Mouse (Mus musculus) kidney, postnatal 25 days (tissue): Measurements from ENCODE around the gene Cbr2.
A peak's percentile ranks its signal among the peaks of the same experiment; 100 is the strongest.
"Not testable (repeated sequence)": the region's sequence is repeated elsewhere in the genome, so short reads cannot be mapped to it uniquely, and the experiment has no call there.

ENCODE experiments used
- DNase-seq, 2 experiments: peaks; one replicate each; pipeline ENCODE4 v3.0.0; 2021; ENCODE audit warnings: mixed read lengths in 2 of 2

The Cbr2 gene

DNA sequence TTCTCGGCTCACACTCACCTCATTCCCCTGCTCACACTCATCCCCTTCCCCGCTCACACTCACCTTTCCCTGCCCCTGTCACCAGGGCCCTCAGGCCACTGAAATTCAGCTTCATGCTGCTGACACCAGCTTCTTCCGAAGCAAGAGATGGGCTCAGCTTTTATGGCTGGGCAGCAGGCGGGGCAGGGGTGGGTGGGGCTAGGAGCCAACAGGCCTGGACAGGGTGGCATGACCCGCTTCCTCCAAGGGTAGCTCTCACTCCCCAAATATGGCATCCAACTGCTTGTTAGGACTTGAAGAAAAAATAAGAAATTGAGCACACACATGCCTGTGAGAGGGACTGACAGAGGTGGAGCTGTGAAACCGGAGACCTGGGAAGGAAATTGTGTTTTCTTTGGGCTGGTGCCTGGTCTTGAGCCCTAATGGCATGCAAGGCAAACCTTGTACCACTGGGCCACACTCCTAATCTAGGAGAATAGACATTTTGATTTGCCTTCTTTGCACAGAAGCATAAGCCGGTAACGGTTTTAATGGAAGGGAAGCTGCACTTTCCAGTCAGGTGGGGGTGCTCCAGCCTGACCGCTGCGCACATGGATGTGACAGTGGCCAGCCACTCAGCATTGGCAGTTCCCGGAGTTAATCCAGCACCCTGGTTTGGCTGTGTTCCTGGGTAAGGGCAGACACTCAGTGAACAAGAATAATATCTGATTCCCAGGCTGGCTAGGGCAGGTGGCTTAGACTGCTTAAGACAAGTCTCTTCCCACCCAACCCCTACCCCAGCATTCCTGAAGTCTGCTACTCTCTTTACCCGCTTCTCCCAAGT is at the start of gene Cbr2:
Cbr2 (minus strand) TSS at position 257 of the 823 bp plus-strand sequence.
- peak; percentile 49 to 53 for DNase-seq

DNA sequence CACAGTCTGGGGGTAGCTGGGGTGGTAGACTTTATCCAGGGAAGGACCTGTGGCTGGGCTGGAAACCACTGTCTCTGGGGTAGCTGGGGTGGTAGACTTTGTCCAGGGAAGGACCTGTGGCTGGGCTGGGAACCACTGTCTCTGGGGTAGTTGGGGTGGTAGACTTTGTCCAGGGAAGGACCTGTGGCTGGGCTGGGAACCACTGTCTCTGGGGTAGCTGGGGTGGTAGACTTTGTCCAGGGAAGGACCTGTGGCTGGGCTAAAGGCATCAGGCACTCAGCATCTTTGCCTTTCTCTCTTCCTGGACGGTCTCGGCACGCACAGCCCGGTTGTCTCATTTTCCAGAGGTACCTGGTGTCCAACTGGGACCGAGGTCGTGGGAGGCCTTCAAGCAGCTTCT is 49.4 kb upstream of the Cbr2 start:
- DNase-seq = peak in 1 of 2 experiments; percentile 72

DNA sequence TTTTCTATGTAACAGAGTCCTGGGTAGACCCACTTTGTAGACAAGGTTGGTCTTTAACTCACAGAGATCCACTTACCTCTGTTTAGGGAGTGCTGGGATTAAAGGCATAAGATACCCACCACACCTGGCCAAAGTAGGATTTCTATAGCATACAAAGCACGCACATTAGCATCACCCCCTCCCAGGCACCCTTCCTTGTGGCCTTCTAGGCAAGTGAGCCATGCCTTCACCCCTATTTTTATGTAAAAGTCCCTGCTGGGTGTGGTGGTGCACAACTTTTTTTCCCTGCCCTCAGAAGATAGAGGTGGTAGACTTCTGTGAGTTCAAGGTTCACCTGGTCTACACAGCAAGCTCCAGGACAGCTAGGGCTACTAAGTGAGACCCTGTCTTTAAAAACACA is 48.0 kb upstream of the Cbr2 start:
- no peak for DNase-seq

DNA sequence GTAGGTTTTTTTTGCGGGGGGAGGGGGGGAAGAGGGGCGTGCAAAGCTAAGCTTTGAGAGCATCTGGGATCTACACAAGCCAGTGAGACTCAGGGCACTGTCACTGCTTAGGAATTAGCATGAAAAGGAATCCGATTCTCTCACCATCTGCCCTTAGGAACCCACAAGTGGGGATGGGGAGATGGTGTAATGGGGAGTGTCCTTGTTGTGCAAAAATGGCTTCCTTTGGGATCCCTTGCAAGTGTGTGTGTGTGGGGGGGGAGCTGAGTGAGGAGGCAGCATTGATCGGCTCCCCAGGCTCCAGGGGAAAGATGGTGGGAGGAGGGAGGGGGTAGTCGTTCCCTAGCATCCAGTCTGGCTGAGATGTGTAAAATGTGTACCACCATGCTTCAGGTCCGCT is 45.2 kb upstream of the Cbr2 start:
- DNase-seq = peak in 1 of 2 experiments; percentile 6

DNA sequence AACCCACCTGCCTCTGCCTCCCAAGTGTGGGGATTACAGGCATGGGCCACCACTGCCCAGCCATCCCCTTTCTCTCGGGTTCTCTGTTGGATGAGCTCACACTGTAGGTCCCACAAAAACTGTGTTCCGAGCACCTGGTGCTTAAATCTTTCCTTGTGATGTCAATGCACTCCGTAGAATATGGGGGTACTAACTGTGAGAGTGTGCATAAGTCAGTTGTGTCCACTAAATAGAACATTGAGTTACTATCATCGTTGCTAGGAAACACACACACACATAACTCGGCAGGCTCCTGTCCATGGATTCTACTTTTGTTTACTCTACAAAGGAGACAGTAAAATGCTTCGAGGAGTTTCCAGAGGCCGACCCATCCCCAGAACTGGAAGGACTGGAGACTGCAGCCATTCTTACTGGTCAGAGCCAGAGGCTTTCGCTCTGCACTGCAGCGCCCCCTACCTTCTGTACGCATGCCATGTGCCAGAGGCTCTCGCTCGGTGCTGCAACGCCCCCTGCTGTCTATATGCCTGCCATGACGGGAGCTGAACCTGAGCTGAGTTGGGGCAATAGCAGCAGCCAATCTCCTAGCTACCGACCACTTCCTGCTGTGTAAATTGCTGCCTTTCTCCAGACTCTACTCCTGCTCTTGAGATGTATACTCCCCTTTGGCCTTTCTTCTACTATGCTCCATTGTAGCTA is 44.0 kb upstream of the Cbr2 start:
- peak; percentile 94 to 98 for DNase-seq

DNA sequence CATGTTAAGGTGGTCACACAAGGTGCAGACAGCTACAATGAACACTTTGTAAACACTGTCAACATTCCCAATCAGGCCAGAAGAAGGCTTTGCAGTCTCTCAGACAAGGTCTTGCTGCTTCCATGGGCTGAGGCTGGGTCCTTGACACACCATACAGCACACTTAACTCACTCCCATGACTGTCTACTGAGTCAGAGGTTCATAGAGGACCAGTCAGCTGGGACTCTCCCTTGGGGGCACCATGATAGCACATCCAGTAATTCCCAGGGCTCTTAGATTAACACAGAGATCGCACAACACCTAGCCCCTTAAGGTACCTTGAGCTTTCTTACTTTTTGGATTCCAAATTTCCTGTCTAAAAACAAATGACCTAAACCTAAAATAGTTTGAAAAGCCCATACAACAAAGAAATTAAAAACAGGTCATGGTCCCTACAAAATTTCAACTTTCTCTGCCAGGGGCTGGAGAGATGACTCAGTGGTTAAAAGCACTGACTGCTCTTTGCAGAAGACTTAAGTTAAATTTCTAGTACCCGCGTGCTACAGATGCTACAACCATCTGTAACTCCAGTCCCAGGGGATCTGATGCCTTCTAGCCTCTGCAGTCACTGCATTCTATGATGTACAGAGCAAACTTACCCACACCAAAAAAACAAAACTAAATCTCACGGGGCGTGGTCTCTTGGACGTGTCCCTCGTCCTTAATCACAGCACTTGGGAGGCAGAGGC is 41.7 kb upstream of the Cbr2 start:
- peak in 1 of 2 experiments; percentile 3 for DNase-seq

DNA sequence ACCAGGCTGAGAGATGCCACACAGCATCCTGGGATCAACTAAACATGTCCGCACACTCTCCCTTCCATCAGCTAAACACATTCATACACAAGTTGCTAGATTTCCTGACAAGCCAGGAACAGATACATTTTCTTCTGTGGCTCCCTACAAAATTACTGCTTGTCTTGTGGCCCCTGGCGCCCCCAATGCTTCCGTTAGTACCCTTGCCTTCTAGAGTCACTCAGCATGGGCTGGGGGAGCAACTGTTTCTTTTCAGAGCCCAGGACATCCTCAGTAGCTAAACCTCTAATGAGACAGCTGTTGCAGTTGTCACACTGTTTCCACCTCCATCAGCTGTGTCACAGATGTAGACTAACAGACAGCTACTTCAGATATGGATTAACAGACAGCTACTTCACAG is 40.8 kb upstream of the Cbr2 start:
- peak in 1 of 2 experiments; percentile 22 for DNase-seq

DNA sequence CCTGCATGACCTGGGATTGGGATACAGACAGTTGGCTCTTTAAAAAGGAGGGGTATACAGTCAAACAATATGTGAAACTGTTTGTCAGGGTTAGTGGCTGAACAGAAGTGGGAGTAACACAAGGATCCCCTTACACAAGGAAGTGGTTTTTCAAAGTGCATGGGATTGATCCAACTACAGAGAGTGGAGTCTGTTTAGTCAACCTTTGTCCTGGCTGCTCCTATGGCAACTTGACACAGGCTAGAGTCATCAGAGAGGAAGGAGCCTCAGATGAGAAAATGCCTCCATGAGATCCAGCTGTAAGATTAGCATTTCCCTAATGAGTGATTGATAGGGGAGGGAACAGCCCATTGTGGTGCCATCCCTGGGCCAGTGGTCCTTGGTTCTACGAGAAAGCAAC is 36.3 kb upstream of the Cbr2 start:
- DNase-seq = no peak

DNA sequence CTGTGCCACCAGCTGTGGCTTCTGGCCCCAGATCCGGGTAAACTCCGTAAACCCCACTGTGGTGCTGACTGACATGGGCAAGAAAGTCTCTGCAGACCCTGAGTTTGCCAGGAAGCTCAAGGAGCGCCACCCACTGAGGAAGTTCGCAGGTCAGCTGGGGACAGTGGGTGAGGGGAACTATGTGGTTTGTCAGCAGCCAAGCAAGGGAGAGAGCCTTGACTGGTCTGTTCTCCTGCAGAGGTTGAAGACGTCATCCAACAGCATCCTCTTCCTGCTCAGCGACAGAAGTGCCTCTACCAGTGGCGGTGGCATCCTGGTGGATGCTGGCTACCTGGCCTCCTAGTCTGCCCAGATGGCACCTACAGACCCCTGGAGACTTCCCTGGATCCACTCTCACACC is 35.1 kb upstream of the Cbr2 start:
- peak in 1 of 2 experiments; percentile 9 for DNase-seq

DNA sequence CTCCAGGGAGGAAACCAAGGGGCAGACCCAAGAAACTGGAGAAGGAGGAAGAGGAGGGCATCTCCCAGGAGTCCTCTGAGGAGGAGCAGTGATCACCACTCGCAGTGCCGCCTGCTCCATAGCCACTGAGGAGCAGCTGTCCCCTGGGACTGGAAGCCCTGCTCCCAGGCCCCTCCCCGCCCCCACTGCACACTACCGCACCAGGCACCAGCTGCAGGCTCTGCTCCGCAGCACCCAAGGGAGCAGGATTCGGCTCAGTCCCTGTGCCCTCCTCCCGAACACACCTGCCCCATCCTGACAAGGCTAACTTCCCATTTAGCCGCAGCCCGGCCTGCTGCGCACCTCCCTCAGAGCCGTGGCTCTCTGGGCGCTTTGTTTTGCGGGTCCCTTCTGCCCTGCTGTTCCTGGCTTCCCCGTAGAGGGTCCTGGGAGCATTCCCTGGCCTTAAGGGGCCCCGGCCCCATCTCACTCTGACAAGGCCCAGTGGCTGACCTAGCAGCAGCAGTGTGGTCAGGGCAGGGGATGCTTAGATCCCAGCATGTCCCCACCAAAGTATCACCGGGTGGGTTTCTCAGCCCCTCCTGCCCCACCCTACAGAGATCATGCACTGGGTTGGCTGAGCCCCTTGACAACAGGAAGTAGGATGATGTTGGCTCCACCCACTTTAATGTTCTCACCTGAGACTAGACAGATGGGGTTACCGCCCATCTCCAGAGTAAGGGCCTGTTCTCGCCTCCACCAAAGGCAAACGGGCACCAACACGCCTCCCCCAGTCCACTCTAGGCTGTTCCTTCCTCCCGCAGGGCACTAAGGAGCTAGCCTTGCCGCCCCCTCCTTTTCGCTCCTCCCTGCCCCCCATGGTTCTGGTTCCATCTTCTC is 31.4 kb upstream of the Cbr2 start:
- not testable (repeated sequence) for DNase-seq

DNA sequence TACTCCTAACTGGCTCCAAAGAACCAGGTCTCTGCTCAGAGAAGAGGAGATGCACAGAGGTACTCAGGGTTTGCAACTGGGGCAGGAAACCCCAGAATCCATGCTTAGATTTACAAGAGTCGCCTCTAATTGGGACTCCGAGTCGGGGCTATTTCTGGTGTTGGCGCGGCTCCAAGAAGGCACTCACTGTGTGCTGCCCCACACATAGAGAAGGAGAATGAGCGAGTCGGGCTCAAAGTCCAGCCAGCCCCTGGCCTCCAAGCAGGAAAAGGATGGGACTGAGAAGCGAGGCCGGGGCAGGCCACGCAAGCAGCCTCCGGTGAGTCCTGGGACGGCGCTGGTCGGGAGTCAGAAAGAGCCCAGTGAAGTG is 30.7 kb upstream of the Cbr2 start, which contains the start of gene Hmga1b:
Hmga1b (plus strand) TSS at position 123 of the 370 bp plus-strand sequence.
- peak in 1 of 2 experiments; percentile 45 for DNase-seq

DNA sequence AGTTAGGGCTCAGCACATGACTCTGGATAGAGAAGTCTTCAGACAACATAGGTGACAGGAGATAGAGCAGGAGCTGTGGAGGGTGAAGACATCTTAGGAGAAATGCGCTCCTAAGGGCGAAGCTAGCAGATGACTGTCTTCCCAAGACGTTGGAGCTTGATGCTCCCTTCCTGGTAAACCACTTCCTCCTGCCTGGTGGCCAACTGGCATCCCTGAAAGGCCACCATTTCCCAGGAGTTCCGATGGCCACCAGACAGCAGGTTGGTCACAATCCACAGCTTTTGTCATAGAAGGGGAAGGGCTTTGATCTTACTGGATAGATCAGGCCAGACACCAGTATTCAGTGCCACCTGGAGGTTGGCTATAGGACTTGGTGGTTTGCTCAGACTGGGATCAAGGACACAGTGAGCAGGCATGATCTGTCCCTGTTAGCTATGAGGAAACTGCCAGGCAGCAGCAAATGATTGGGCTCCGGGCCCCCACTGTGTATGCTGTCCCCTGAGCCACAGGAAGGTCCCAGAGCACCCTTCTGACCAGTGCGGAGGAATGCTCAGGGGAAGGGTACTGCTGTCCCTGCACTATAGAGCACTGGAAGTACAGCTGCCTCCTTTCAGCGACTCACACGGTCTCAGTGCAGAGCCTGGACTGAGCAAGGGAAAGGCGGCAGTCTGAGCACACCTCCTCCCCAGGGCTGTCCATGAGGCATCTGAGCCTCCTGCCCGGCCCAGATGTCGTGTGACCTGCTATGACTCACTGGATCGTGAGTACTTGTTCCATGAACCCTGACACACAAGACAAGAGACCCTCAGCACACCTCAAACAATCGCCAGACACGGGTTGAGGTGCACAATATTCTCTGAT is 30.1 kb upstream of the Cbr2 start:
- peak in 1 of 2 experiments; percentile 28 for DNase-seq

DNA sequence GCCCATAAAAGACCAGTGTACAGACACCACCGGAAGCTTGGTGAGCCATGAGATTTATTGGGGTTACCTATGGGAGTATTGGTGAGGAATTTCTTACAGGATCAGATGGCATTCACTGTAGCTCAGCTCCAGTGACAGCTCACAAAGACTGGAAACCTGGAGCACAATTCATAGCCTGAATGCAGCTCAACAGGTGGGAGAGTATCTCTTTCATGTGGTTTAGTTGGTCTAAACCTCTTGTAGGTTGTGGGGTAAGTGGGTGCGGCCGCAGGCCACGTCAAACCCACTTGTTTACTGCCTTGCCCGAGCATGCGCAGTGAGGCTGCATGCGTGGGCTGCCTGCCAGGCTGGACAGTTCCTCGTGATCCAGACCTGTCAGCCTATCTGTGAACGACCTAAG is 28.3 kb upstream of the Cbr2 start:
- peak in 1 of 2 experiments; percentile 39 for DNase-seq

DNA sequence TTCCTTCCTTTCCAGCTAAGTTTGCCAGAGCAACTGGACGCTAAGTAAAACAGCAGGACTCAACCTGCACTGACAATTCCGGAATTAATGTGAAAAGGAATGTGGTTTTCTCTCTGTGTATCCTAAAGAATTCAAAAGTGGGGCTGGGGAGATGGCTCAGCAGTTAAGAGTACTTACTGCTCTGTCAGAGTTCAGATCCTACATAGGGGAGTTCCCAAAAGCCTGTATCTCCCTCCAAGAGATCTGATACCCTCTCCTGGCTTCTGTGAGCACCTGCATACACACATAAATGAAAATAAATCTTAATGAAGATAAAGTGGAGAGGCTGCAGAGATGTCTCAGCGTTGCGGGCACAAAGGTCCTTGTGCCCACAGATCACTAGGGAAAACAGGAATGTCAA is 19.7 kb upstream of the Cbr2 start:
- DNase-seq = no peak

DNA sequence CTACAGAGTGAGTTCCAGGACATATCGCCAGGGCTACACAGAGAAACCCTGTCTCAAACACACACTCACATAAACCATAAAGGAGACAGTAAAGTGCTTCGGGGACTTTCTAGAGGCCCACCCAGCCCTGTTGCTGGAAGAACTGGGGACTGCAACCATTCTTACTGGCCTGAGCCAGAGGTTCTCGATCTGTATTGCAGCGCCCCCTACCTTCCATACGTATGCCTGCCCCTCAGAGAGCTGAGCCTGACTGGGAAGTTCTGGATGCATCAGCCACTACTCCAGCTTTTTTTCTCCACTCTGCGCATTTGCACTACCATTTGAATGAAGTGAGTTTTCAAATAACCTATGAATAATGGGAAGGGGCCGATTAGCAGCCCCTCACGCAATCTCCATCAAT is 17.5 kb upstream of the Cbr2 start:
- peak; percentile 61 to 66 for DNase-seq

DNA sequence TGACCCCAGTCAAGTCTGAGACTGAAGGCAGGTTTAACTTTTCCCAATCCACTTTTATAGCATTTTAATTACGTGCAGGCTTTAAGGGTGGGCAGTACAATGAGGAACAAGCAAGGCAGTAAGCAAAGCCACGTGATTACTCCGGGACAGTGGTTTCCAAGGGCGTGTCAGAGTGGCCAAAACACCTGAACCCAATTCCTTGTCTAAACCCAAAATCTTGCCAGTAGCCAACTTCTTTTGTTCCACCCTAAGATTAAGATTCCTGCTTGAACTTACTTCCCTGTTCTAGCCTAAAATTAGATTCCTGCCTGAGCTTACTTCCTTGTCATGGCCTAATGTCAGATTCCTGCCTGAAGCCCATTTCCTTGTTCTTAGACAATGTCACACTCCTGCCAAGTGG is 16.1 kb upstream of the Cbr2 start:
- peak in 1 of 2 experiments; percentile 49 for DNase-seq

DNA sequence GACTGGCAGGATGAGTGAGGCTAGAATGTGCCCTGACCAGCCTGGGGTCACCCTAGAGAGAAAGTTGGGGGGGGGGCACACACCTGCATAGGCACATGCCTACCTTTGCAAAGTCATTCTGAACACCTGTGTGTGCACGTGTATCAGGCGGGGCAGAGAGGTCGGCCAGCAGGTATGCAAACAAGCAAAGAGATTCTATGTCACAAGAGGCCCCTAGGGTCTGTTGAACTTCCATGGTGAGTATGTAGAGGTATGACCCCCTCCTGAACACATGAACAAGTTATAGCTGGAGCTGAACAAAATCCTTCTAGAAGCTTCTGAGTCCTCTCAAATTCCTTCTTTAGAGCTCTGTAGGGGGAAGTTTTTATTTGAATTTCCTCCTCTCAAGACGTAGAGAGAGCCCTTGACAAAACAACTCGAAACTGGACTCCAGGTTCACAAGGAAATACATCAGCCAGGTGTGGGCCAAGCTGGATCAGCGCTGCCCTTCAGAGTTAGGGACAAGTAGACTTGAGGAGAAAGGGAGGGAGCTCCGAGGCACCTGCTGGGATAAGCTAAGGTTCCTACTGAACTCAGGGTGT is 12.3 kb upstream of the Cbr2 start:
- DNase-seq = no peak

DNA sequence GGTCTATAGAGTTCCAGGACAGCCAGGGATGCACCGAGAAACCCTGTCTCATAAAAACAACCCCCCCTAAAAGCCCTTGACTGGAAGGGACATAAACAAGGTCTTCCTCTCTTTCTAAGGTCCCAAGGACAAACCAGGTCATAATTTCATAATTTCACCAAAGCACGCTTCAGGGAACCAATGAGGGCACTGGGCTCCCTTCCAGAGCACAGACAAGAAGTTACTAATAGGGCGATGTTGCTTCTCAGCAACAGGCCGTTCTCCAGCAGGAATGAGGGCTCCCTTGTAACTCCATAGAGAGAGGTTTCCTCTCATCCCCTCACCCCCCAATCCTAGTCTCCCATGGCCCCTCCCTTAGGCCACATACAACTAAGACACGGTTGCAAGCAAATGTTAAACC is 9.1 kb upstream of the Cbr2 start:
- no peak for DNase-seq

DNA sequence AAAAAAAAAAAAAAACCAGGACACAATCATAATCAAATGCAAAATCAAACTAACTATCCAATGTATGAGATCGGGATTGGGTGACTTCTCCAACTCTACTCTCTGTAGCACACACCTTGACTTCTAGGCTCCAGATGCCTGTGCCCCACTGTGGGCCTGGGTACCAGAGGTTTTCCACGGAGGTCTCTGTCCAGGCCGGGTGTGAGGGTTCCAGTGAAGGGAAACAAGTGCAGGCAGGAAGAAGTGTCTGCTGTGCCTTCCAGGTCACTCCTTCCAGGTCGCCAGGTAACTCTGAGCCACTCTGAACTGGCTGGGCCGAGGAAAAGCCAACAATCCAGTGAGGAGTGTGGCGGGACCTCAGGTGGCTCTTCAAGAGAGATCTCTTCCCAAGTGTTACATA is 4.5 kb upstream of the Cbr2 start:
- DNase-seq = no peak

DNA sequence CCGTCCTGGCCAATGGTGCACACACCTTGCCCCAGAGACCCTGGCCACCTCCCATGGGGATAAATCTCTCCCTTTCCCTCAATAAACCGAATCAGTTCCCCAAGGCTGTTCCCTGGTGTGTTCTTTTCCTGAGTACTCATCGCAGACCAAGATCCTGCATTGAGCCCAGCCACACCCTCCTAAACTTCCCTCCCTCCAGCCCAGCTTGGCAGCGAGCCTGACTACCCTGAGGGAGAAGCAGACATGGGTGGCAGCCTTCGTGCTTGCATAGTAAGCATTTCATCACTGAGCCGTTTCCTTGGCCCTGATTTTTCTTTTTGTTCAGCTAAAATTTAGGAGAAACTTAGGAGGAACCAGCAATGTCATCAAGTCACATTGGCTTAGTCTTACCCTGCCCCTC is 1.6 kb upstream of the Cbr2 start:
- peak; percentile 74 to 85 for DNase-seq

DNA sequence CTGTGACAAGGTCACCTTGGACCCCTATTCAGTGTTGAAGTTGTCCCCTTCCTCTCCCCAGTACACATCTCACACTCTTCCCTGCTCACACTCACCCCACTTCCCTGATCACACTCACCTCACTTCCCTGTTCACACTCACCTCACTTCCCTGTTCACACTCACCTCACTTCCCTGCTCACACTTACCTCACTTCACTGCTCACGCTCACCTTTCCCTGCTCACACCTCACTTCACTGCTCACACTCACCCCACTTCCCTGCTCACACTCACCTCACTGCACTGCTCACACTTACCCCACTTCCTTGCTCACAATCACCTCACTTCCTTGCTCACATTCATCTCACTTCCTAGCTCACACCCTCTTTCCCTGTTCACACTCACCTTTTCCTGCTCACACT is 519 bp downstream of the Cbr2 start:
- no peak for DNase-seq
